ENCODE assay signal across 26 mouse cellular contexts in genomic region chr1:74394858-74395257, GRCm38 (mm10). TPM values are rescaled to one million over a fixed set of nuclear protein-coding genes. Genes with fewer than 3 reads are reported as not detected.
DNase-seq lines count a peak whose midpoint lies in the region; ATAC-seq and TF ChIP-seq lines count a peak whose summit lies in the region.
"Had no signal": no experiment of that assay in that cellular context is flagged by ENCODE, and none has a peak within 500 bp of the region (broad histone marks: within the 10 kb centered on the region; RNA-seq: fewer than 3 reads in every experiment).

No protein-coding gene starts in this region.

- TF ChIP-seq POLR2A in liver, adult 2 months (IDR thresholded peaks at IDR 0.05; ENCODE audit: extremely low read depth, insufficient read depth, low read length): no peak

- TF ChIP-seq EP300 in liver, postnatal 0 days (IDR thresholded peaks at IDR 0.05; ENCODE audit: low read depth): no peak

- DNase-seq in embryonic facial prominence, embryonic 10.5 days (ENCODE audit: low spot score): no peak
- DNase-seq in liver, adult 2 months (ENCODE audit: extremely low read depth, low read depth, low spot score): no peak
- DNase-seq in liver: no peak
- no peak for DNase-seq in liver, postnatal 0 days
- no peak for DNase-seq in frontal cortex, postnatal 10 days (ENCODE audit: low spot score in 2 of 2)
- DNase-seq in adrenal gland, postnatal 36 days: no peak
- DNase-seq: B cell, adult 2 months; gastrocnemius, postnatal 10 days; heart, postnatal 10 days; kidney, adult 8-10 months; kidney, postnatal 4 days; spleen, adult 18-20 months; thymus, postnatal 14 days had no signal

- no peaks in the 10 kb centered on the region for H3K27me3 ChIP-seq in embryonic facial prominence, embryonic 15.5 days
- 0 out of 2 replicates have a peak, but pooled peaks cover 2% of the 10 kb centered on the region for H3K27me3 ChIP-seq in embryonic facial prominence, embryonic 10.5 days (replicated peaks; ENCODE audit: low read depth, poor library complexity, severe bottlenecking)
- no peaks in the 10 kb centered on the region for H3K27me3 ChIP-seq in liver, adult 2 months (ENCODE audit: control insufficient read depth, insufficient read depth, low read length)
- no peaks in the 10 kb centered on the region for H3K27me3 ChIP-seq in liver, embryonic 12.5 days (replicated peaks)
- no peaks in the 10 kb centered on the region for H3K27me3 ChIP-seq in liver, postnatal 0 days (ENCODE audit: insufficient read depth, low read length)
- H3K27me3 ChIP-seq: embryonic facial prominence, embryonic 12.5 days; forebrain, embryonic 15.5 days; lung, embryonic 15.5 days had no signal

- peak overlapping the region; percentile 9; the same call in 1 of the 2 replicates for H3K27ac ChIP-seq in embryonic facial prominence, embryonic 15.5 days (replicated peaks)
- no peak overlapping the region for H3K27ac ChIP-seq in embryonic facial prominence, embryonic 10.5 days (replicated peaks)
- H3K27ac ChIP-seq in liver, adult 2 months (replicated peaks; ENCODE audit: insufficient read depth, low read depth, low read length): peak overlapping the region; percentile 35; the same call in 1 of the 2 replicates
- H3K27ac ChIP-seq in liver, embryonic 12.5 days: peak overlapping the region; percentile 97
- H3K27ac ChIP-seq in liver, postnatal 0 days (ENCODE audit: low read depth): peak overlapping the region; percentile 55; the same call in 1 of the 2 replicates
- H3K27ac ChIP-seq: embryonic facial prominence, embryonic 12.5 days; forebrain, embryonic 10.5 days; forebrain, embryonic 15.5 days; heart, embryonic 10.5 days; lung, embryonic 15.5 days had no signal

- H3K9ac ChIP-seq in embryonic facial prominence, embryonic 15.5 days: no peak overlapping the region
- no peak overlapping the region; the same call in 1 of the 2 replicates for H3K9ac ChIP-seq in liver, adult 2 months (ENCODE audit: low read depth, low read length)
- no peak overlapping the region for H3K9ac ChIP-seq in liver, embryonic 12.5 days
- H3K9ac ChIP-seq in liver, postnatal 0 days (replicated peaks): no peak overlapping the region
- H3K9ac ChIP-seq: embryonic facial prominence, embryonic 12.5 days; forebrain, embryonic 15.5 days; lung, embryonic 15.5 days had no signal

- TF ChIP-seq CTCF in liver, adult 2 months (IDR thresholded peaks at IDR 0.05; ENCODE audit: low read depth, low read length): no peak
- no peak for TF ChIP-seq CTCF in liver, postnatal 0 days (IDR thresholded peaks at IDR 0.05; ENCODE audit: low read depth)

- H3K79me2 ChIP-seq in liver, adult 2 months (ENCODE audit: control insufficient read depth, insufficient read depth, low read length): peaks cover 17% of the 10 kb centered on the region; the same call in 1 of the 2 replicates

- H3K4me1 ChIP-seq in embryonic facial prominence, embryonic 15.5 days: peaks cover 45% of the 10 kb centered on the region
- H3K4me1 ChIP-seq in embryonic facial prominence, embryonic 10.5 days: peaks cover 58% of the 10 kb centered on the region
- peaks cover 24% of the 10 kb centered on the region for H3K4me1 ChIP-seq in liver, adult 2 months (ENCODE audit: control insufficient read depth, insufficient read depth, low read length)
- H3K4me1 ChIP-seq in liver, embryonic 12.5 days: peaks cover 72% of the 10 kb centered on the region
- H3K4me1 ChIP-seq in liver, postnatal 0 days (ENCODE audit: insufficient read depth): peaks cover 46% of the 10 kb centered on the region

- ATAC-seq in embryonic facial prominence, embryonic 15.5 days (ENCODE audit: insufficient number of reproducible peaks, low FRiP score, low TSS enrichment, low read depth): no peak
- ATAC-seq in liver, embryonic 12.5 days: no peak
- no peak for ATAC-seq in liver, postnatal 0 days
- ATAC-seq: forebrain, embryonic 15.5 days; intestine, embryonic 16.5 days; midbrain, embryonic 16.5 days had no signal

- 87% methylated on average over 15 of the region's 15 CpGs for WGBS in embryonic facial prominence, embryonic 15.5 days
- 93% methylated on average over 15 of the region's 15 CpGs for WGBS in embryonic facial prominence, embryonic 10.5 days
- 91% methylated on average over 15 of the region's 15 CpGs for WGBS in liver, adult 2 months
- 91% methylated on average over 15 of the region's 15 CpGs for WGBS in liver, embryonic 12.5 days (ENCODE audit: insufficient replicate concordance)
- WGBS in liver, postnatal 0 days (ENCODE audit: insufficient replicate concordance): 89% methylated on average over 15 of the region's 15 CpGs

- no peak overlapping the region for H3K4me3 ChIP-seq in embryonic facial prominence, embryonic 15.5 days (replicated peaks)
- no peak overlapping the region for H3K4me3 ChIP-seq in embryonic facial prominence, embryonic 10.5 days
- no peak overlapping the region for H3K4me3 ChIP-seq in liver, adult 2 months (ENCODE audit: insufficient read depth, low read depth, low read length)
- no peak overlapping the region for H3K4me3 ChIP-seq in liver, embryonic 12.5 days
- H3K4me3 ChIP-seq in liver, postnatal 0 days (ENCODE audit: low read depth, low read length): no peak overlapping the region
- H3K4me3 ChIP-seq: embryonic facial prominence, embryonic 12.5 days; forebrain, embryonic 15.5 days; heart, embryonic 10.5 days; lung, embryonic 15.5 days had no signal

- H3K4me2 ChIP-seq in embryonic facial prominence, embryonic 15.5 days (replicated peaks): no peak overlapping the region
- H3K4me2 ChIP-seq in liver, embryonic 12.5 days: no peak overlapping the region
- no peak overlapping the region for H3K4me2 ChIP-seq in liver, postnatal 0 days (ENCODE audit: low read depth, low read length)
- H3K4me2 ChIP-seq: embryonic facial prominence, embryonic 12.5 days; forebrain, embryonic 15.5 days; lung, embryonic 15.5 days; midbrain, embryonic 11.5 days had no signal

- H3K9me3 ChIP-seq in embryonic facial prominence, embryonic 15.5 days (replicated peaks): no peaks in the 10 kb centered on the region
- no peaks in the 10 kb centered on the region for H3K9me3 ChIP-seq in embryonic facial prominence, embryonic 10.5 days
- no peaks in the 10 kb centered on the region for H3K9me3 ChIP-seq in liver, embryonic 12.5 days (replicated peaks)
- no peaks in the 10 kb centered on the region for H3K9me3 ChIP-seq in liver, postnatal 0 days (ENCODE audit: low read length)
- H3K9me3 ChIP-seq: embryonic facial prominence, embryonic 12.5 days; forebrain, embryonic 10.5 days; forebrain, embryonic 15.5 days; heart, embryonic 10.5 days; lung, embryonic 15.5 days had no signal

- peaks cover 19% of the 10 kb centered on the region for H3K36me3 ChIP-seq in embryonic facial prominence, embryonic 15.5 days
- peaks cover 30% of the 10 kb centered on the region for H3K36me3 ChIP-seq in embryonic facial prominence, embryonic 10.5 days (replicated peaks)
- peaks cover 11% of the 10 kb centered on the region; the same call in 1 of the 2 replicates for H3K36me3 ChIP-seq in liver, adult 2 months (ENCODE audit: control insufficient read depth, insufficient read depth, low read length)
- peaks cover 31% of the 10 kb centered on the region for H3K36me3 ChIP-seq in liver, embryonic 12.5 days
- peaks cover 21% of the 10 kb centered on the region for H3K36me3 ChIP-seq in liver, postnatal 0 days (replicated peaks; ENCODE audit: insufficient read depth, low read length)

RNA-seq across cellular contexts. Expression of gene Ctdsp1, which starts 3.5 kb away (rescaled TPM):
- polyA plus RNA-seq in embryonic facial prominence, embryonic 15.5 days (2015; fragmentation: Nextera tagmentation; extraction: Ambion mirVana): 86.6 and 89.3 TPM in 2 replicates
- polyA plus RNA-seq in embryonic facial prominence, embryonic 10.5 days (2016; fragmentation: Nextera tagmentation; extraction: Ambion mirVana): 42.2 and 49.0 TPM in 2 replicates
- 27.1 and 41.9 TPM in 2 replicates for total RNA-seq in liver, adult 2 months (2014; rRNA removed)
- polyA plus RNA-seq in liver, adult 2 months (2012; rRNA removed): 167 and 185 TPM in 2 replicates
- 42.0 and 42.4 TPM in 2 replicates for polyA plus RNA-seq in liver, embryonic 12.5 days (2016; fragmentation: Nextera tagmentation; extraction: Ambion mirVana)
- polyA plus RNA-seq in liver, postnatal 0 days (2015; fragmentation: Nextera tagmentation; extraction: Ambion mirVana): 40.0 and 40.4 TPM in 2 replicates
- total RNA-seq in adrenal gland, postnatal 36 days (2021): 100 to 1,000 TPM; 128 to 176 TPM

RNA-seq across cellular contexts. Expression of gene Vil1, which starts 14.3 kb away (rescaled TPM):
- 0.08 and 0.16 TPM in 2 replicates for polyA plus RNA-seq in embryonic facial prominence, embryonic 15.5 days (2015; fragmentation: Nextera tagmentation; extraction: Ambion mirVana)
- 0.26 and 0.37 TPM in 2 replicates for polyA plus RNA-seq in embryonic facial prominence, embryonic 10.5 days (2016; fragmentation: Nextera tagmentation; extraction: Ambion mirVana)
- 0.13 and 0.18 TPM in 2 replicates for total RNA-seq in liver, adult 2 months (2014; rRNA removed)
- polyA plus RNA-seq in liver, adult 2 months (2012; rRNA removed): 0.22 and 0.26 TPM in 2 replicates
- polyA plus RNA-seq in liver, embryonic 12.5 days (2016; fragmentation: Nextera tagmentation; extraction: Ambion mirVana): 0.81 and 0.93 TPM in 2 replicates
- polyA plus RNA-seq in liver, postnatal 0 days (2015; fragmentation: Nextera tagmentation; extraction: Ambion mirVana): 0.13 and 0.19 TPM in 2 replicates
- 1 to 10 TPM; 1.3 to 1.5 TPM for total RNA-seq in adrenal gland, postnatal 36 days (2021)
- total RNA-seq: granulocyte monocyte progenitor cell, adult 5-6 weeks; megakaryocyte progenitor cell, adult 5-6 weeks; neutrophil, adult 5-6 weeks had no signal

RNA-seq across cellular contexts. Expression of gene Slc11a1, which starts 19.9 kb away (rescaled TPM):
- polyA plus RNA-seq in embryonic facial prominence, embryonic 15.5 days (2015; fragmentation: Nextera tagmentation; extraction: Ambion mirVana): 3.7 and 4.7 TPM in 2 replicates
- polyA plus RNA-seq in embryonic facial prominence, embryonic 10.5 days (2016; fragmentation: Nextera tagmentation; extraction: Ambion mirVana): 1.7 and 2.1 TPM in 2 replicates
- 17.5 and 23.4 TPM in 2 replicates for total RNA-seq in liver, adult 2 months (2014; rRNA removed)
- 10.8 and 21.4 TPM in 2 replicates for polyA plus RNA-seq in liver, adult 2 months (2012; rRNA removed)
- polyA plus RNA-seq in liver, embryonic 12.5 days (2016; fragmentation: Nextera tagmentation; extraction: Ambion mirVana): 8.6 and 9.0 TPM in 2 replicates
- 12.8 and 15.1 TPM in 2 replicates for polyA plus RNA-seq in liver, postnatal 0 days (2015; fragmentation: Nextera tagmentation; extraction: Ambion mirVana)
- 10 to 100 TPM in 1 of 2 experiments, 1 to 10 TPM in 1; 7.9 to 13.1 TPM for total RNA-seq in adrenal gland, postnatal 36 days (2021)

RNA-seq across cellular contexts. Expression of gene Catip, which starts 33.0 kb away (rescaled TPM):
- polyA plus RNA-seq in embryonic facial prominence, embryonic 15.5 days (2015; fragmentation: Nextera tagmentation; extraction: Ambion mirVana): 2.5 and 2.8 TPM in 2 replicates
- polyA plus RNA-seq in embryonic facial prominence, embryonic 10.5 days (2016; fragmentation: Nextera tagmentation; extraction: Ambion mirVana): 0.22 and 0.28 TPM in 2 replicates
- 0.09 TPM in 1 of 2 replicates, not detected in the other for total RNA-seq in liver, adult 2 months (2014; rRNA removed)
- polyA plus RNA-seq in liver, adult 2 months (2012; rRNA removed): 0.09 TPM in 1 of 2 replicates, not detected in the other
- polyA plus RNA-seq in liver, embryonic 12.5 days (2016; fragmentation: Nextera tagmentation; extraction: Ambion mirVana): 0.11 and 0.14 TPM in 2 replicates
- 0.11 TPM in 1 of 2 replicates, not detected in the other for polyA plus RNA-seq in liver, postnatal 0 days (2015; fragmentation: Nextera tagmentation; extraction: Ambion mirVana)
- under 1 TPM; 0.23 to 0.26 TPM for total RNA-seq in adrenal gland, postnatal 36 days (2021)
- total RNA-seq: granulocyte monocyte progenitor cell, adult 5-6 weeks; neutrophil, adult 5-6 weeks had no signal
